Mouse (Mus musculus): Measurements from ENCODE around the gene Tbcb. TPM values are rescaled to one million over a fixed set of nuclear protein-coding genes. Genes with fewer than 3 reads are reported as not detected.
A peak's percentile ranks its signal among the peaks of the same experiment; 100 is the strongest.
"Not testable (repeated sequence)": the region's sequence is repeated elsewhere in the genome, so short reads cannot be mapped to it uniquely, and the experiment has no call there.

Gene Tbcb
- total RNA-seq, 2 experiments from 2014 or later, result 49.4 to 117 TPM

DNA sequence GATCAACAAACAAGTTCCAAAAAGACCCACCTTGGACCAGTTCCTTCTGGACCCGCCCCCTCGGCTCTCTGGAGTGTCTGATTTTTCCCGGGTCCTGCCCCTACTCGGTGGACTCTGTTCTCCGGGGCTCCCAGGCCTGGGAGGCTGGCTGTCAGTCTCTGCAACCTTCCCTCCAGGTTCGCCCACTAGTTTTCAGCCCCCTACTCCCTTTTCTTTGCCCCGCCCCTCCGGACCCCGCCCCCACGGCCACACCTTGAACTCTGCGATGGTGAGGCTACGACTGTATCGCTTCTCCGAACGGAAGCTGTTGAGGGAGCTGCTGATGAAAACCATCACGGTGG, 774 bp downstream of the Tbcb start:
- ATAC-seq (replicated peaks; ENCODE audit: low FRiP score, low TSS enrichment, poor library complexity, severe bottlenecking), result no peak

DNA sequence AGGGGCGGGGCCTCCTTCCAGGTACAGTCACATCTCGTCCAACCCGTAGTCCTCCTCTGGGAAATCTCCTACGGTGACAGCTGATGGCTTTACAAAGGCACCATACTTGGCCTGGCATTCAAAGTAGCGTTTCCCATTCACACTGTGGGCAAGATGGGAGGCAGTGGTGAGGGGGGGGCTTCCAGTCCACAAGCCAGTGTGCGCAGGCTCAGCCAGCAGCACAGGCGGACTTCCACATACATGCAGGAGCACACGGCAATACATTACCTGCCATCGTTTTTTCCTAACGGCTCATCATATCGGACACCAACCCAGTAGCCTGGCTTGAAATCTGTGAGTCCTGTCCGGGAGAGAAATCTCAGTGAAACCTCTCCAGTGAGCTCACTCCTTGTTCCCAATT, 7.9 kb downstream of the Tbcb start:
- no peak for ATAC-seq (replicated peaks; ENCODE audit: low FRiP score, low TSS enrichment, poor library complexity, severe bottlenecking)

DNA sequence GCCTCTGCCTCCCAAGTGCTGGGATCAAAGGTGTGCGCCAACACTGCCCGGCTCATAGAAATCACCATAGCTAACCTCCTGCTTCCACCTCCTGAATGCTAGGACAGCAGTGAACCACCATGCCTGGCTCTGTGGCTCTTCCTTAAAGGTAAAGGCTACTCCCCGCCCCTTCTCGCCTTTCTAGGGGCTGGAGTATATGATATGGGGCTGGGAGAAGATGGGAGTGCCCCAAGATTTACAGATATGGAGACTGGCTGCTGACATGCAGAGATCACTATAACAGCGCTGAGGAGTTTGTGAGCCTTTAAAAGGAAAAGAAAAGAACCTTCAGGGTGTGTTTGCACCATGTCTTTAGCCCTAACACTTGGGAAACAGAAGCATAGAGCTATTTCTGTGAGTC, 9.9 kb downstream of the Tbcb start:
- ATAC-seq (replicated peaks; ENCODE audit: low FRiP score, low TSS enrichment, poor library complexity, severe bottlenecking), result peak; percentile 58; the same call in 1 of the 2 replicates

DNA sequence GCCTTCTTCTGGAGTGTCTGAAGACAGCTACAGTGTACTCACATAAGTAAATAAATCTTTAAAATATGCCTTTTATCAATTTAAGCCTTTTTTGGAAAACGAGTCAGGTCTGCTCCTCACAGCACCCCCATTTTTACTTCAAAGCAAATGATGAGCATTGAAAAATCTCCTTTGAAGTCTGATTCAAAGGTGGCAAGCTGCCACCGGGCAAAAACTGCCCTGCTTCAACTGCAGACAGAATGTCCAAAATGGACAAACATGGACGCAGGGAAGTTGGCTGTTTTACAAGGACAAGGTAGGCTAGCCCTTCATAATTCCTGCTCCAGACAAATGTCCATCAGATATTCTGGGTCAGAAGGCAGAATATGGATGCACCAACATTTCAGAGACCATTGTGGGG, 10.6 kb downstream of the Tbcb start:
- ATAC-seq (replicated peaks; ENCODE audit: low FRiP score, low TSS enrichment, poor library complexity, severe bottlenecking), result no peak

- no peak for ATAC-seq (replicated peaks; ENCODE audit: low FRiP score, low TSS enrichment, poor library complexity, severe bottlenecking)
Observed at GRCm38 (mm10) chr7:30220008-30220356, 12.1 kb downstream of the Tbcb start.

DNA sequence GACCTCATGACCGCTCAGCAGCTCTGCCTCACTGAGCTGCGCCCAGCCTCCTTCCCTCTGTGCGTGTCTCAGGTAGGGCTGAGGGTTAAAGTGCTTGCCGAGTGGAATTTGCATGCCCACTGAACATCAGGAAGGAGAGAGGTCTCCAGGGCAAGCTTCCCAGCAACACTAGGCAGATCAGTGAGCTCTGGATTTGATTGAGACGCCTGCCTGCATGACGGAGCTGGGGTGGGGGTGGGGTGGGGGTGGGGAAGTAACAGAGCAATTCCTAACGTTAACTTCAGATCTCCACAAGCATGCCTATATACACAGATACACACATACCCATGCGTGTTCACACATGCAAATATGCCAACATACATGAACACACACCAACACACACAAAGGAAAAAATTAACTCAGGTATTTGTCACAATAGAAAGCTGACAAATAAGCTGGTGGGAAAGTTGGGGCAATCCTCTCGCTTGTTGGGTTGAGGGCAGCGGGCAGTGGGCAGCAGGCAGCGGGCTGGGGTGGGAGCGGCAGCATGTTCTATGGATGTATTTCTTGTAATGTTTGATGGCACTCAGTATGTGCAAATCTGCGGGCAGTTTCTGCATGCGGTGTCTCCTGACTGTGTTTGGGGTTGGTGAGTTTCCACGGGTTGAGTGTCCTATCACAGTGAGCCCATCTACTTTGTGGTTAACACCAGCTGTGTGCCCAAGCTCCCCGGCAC, 12.6 kb downstream of the Tbcb start:
- peak; percentile 79 for ATAC-seq (replicated peaks; ENCODE audit: low FRiP score, low TSS enrichment, poor library complexity, severe bottlenecking)

DNA sequence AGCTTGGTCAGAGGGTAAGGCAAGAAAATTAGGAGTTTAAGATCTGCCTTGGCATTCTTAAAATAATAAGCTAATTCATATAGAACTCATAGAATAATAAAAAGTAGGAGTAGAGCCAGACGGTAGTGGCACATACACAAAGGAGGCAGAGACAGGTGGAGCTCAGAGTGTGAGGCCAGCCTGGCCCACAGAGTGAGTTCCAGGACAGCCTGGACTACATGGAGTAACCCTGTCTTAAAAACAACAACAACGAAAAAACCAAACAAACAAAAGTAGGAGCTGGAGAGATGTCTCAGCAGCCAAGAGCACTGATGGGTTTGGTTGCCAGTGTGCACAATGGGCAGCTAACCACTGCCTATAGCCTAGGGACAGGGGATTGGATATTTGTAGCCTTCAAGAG, 14.8 kb downstream of the Tbcb start:
- no peak for ATAC-seq (replicated peaks; ENCODE audit: low FRiP score, low TSS enrichment, poor library complexity, severe bottlenecking)

GRCm38 (mm10) chr7:30216723-30217151, 15.3 kb downstream of the Tbcb start:
- ATAC-seq (replicated peaks; ENCODE audit: low FRiP score, low TSS enrichment, poor library complexity, severe bottlenecking), result peak; percentile 57

- no peak for ATAC-seq (replicated peaks; ENCODE audit: low FRiP score, low TSS enrichment, poor library complexity, severe bottlenecking)
Observed at GRCm38 (mm10) chr7:30215875-30216274, 16.2 kb downstream of the Tbcb start.

- no peak for ATAC-seq (replicated peaks; ENCODE audit: low FRiP score, low TSS enrichment, poor library complexity, severe bottlenecking)
Observed at GRCm38 (mm10) chr7:30213881-30214280, 18.2 kb downstream of the Tbcb start.

GRCm38 (mm10) chr7:30211025-30211424, 21.0 kb downstream of the Tbcb start:
- no peak for ATAC-seq (replicated peaks; ENCODE audit: low FRiP score, low TSS enrichment, poor library complexity, severe bottlenecking)

- not testable (repeated sequence) for ATAC-seq (replicated peaks; ENCODE audit: low FRiP score, low TSS enrichment, poor library complexity, severe bottlenecking)
Observed at GRCm38 (mm10) chr7:30206364-30206763, 25.7 kb downstream of the Tbcb start.

DNA sequence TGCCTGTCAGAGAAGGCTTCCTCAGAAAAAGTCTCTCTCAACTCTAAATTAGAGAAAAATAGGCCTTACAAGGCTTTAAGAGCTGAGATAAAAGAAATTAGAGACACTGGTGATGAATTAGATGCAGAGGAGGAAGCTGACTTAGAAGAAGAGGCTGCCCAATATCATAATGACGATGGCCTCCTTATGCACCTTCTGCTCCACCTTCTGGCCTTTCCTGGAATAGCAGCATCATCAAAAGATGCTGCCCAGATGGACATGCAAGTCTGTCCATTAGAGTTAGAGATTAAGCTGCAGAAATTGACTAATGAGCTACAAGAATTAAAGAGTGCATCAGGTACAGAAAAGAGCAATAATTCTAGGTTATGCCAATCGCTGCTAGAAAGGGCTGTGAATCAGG, 26.7 kb downstream of the Tbcb start:
- ATAC-seq (replicated peaks; ENCODE audit: low FRiP score, low TSS enrichment, poor library complexity, severe bottlenecking), result peak; percentile 79

DNA sequence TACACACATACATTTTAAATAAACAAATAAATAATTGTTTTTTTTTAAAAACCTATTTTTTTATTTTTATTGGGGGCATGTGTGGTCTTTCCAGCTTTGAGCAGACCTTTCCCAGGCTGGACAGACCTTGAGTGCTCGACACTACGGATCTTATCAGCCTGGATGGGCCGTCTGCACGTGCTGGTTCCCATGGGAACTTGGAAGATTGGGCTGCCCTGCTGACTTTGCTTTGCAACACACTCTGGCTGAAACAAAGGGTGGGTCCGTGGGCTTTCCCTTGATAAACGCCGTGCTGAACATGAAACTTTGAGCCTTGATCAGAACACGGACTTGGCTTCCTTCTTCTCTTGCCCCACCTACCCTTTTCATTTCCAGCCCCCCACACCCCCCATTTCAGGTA, 27.7 kb downstream of the Tbcb start:
- ATAC-seq (replicated peaks; ENCODE audit: low FRiP score, low TSS enrichment, poor library complexity, severe bottlenecking), result no peak; the same call in 1 of the 2 replicates

GRCm38 (mm10) chr7:30202895-30203690, 29.0 kb downstream of the Tbcb start:
- ATAC-seq (replicated peaks; ENCODE audit: low FRiP score, low TSS enrichment, poor library complexity, severe bottlenecking), result no peak

- ATAC-seq (replicated peaks; ENCODE audit: low FRiP score, low TSS enrichment, poor library complexity, severe bottlenecking), result not testable (repeated sequence)
Observed at GRCm38 (mm10) chr7:30200661-30201060, 31.4 kb downstream of the Tbcb start.

DNA sequence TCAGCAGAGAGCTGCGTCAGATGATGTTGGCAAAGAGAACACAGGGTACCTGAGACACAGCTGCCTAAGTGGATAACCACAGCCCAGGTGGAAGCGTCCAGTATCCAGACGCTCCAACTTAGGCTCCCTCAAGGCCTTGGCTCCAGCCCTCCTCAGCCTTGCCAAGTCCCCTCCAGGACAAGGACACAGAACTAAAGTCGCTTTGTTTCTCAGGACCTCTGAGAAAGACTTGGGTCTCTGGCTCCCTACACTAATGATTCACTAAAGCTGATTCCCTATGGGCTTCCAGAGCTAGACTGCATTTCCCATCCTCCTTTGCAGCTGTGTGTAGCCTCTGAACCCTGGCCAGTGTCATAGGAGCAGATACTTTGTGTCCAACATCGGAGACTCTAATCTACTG, 31.9 kb downstream of the Tbcb start:
- no peak for ATAC-seq (replicated peaks; ENCODE audit: low FRiP score, low TSS enrichment, poor library complexity, severe bottlenecking)

- ATAC-seq (replicated peaks; ENCODE audit: low FRiP score, low TSS enrichment, poor library complexity, severe bottlenecking), result no peak
Observed at GRCm38 (mm10) chr7:30199498-30200139, 32.5 kb downstream of the Tbcb start.

GRCm38 (mm10) chr7:30198481-30198971, 33.5 kb downstream of the Tbcb start, which contains the start of gene Capns1:
Gene Capns1, minus strand, starts transcription at chr7:30198811.
- peak; percentile 66 for ATAC-seq (replicated peaks; ENCODE audit: low FRiP score, low TSS enrichment, poor library complexity, severe bottlenecking)

GRCm38 (mm10) chr7:30197592-30198129, 34.4 kb downstream of the Tbcb start:
- no peak for ATAC-seq (replicated peaks; ENCODE audit: low FRiP score, low TSS enrichment, poor library complexity, severe bottlenecking)

Data from megakaryocyte-erythroid progenitor cell, adult 5-6 weeks (primary cell).